Mouse (Mus musculus): Measurements from ENCODE around the gene Gm49425. TPM values are rescaled to one million over a fixed set of nuclear protein-coding genes. Genes with fewer than 3 reads are reported as not detected.

The Gm49425 gene
- total and polyA plus RNA-seq, 3 experiments: not detected

- no peak for DNase-seq (ENCODE audit: low spot score)
- no peak for ATAC-seq (ENCODE audit: extremely low read depth, insufficient number of reproducible peaks, low FRiP score, poor library complexity, severe bottlenecking)
- no peak overlapping the region for H3K4me3 ChIP-seq (ENCODE audit: low read depth, low read length)
- no peaks in the 10 kb centered on the region; the same call in 1 of the 2 replicates for H3K27me3 ChIP-seq (ENCODE audit: insufficient read depth, low read length)
- no peaks in the 10 kb centered on the region for H3K36me3 ChIP-seq (replicated peaks)
- H3K4me1 ChIP-seq (ENCODE audit: insufficient read depth, low read depth, low read length): no peaks in the 10 kb centered on the region
- H3K9me3 ChIP-seq (replicated peaks): peaks cover 21% of the 10 kb centered on the region
- TF ChIP-seq GATA1 (IDR thresholded peaks at IDR 0.05; ENCODE audit: borderline replicate concordance, low read length) (no peak), GATA2 (IDR thresholded peaks at IDR 0.05; ENCODE audit: borderline replicate concordance, low read depth, low read length) (no peak), POLR2AphosphoS5 (IDR thresholded peaks at IDR 0.05; ENCODE audit: insufficient replicate concordance, low read depth, low read length) (no peak), CTCF (IDR thresholded peaks at IDR 0.05; ENCODE audit: low read depth, low read length) (no peak), TAL1 (conservative IDR thresholded peaks at IDR 0.05; ENCODE audit: low read depth, low read length) (no peak)
These were observed 5.6 kb upstream of the Gm49425 start for GRCm38 (mm10) chr15:101522556-101523232.

GRCm38 (mm10) chr15:101519792-101520191 is 2.7 kb upstream of the Gm49425 start:
- peaks cover 11% of the 10 kb centered on the region for H3K9me3 ChIP-seq (replicated peaks)
- TF ChIP-seq GATA2 (IDR thresholded peaks at IDR 0.05; ENCODE audit: borderline replicate concordance, low read depth, low read length) (no peak), TAL1 (conservative IDR thresholded peaks at IDR 0.05; ENCODE audit: low read depth, low read length) (no peak), GATA1 (IDR thresholded peaks at IDR 0.05; ENCODE audit: borderline replicate concordance, low read length) (no peak), POLR2AphosphoS5 (IDR thresholded peaks at IDR 0.05; ENCODE audit: insufficient replicate concordance, low read depth, low read length) (no peak), CTCF (IDR thresholded peaks at IDR 0.05; ENCODE audit: low read depth, low read length) (no peak)
- no peaks in the 10 kb centered on the region for H3K36me3 ChIP-seq (replicated peaks)
- DNase-seq (ENCODE audit: low spot score) (no peak), ATAC-seq (ENCODE audit: extremely low read depth, insufficient number of reproducible peaks, low FRiP score, poor library complexity, severe bottlenecking) (no peak)
- no peak overlapping the region for H3K4me3 ChIP-seq (ENCODE audit: low read depth, low read length)
- no peaks in the 10 kb centered on the region for H3K27me3 ChIP-seq (ENCODE audit: insufficient read depth, low read length)
- H3K4me1 ChIP-seq (ENCODE audit: insufficient read depth, low read depth, low read length): no peaks in the 10 kb centered on the region

- DNase-seq (ENCODE audit: low spot score) (no peak), ATAC-seq (ENCODE audit: extremely low read depth, insufficient number of reproducible peaks, low FRiP score, poor library complexity, severe bottlenecking) (no peak)
- Histone ChIP-seq H3K36me3 (replicated peaks) (no peaks in the 10 kb centered on the region), H3K9me3 (replicated peaks) (peaks cover 28% of the 10 kb centered on the region), H3K4me3 (ENCODE audit: low read depth, low read length) (no peak overlapping the region), H3K27me3 (ENCODE audit: insufficient read depth, low read length) (no peaks in the 10 kb centered on the region), H3K4me1 (ENCODE audit: insufficient read depth, low read depth, low read length) (no peaks in the 10 kb centered on the region)
- no peak for TF ChIP-seq CTCF (IDR thresholded peaks at IDR 0.05; ENCODE audit: low read depth, low read length)
- no peak for TF ChIP-seq POLR2AphosphoS5 (IDR thresholded peaks at IDR 0.05; ENCODE audit: insufficient replicate concordance, low read depth, low read length)
- no peak for TF ChIP-seq TAL1 (conservative IDR thresholded peaks at IDR 0.05; ENCODE audit: low read depth, low read length)
- no peak for TF ChIP-seq GATA1 (IDR thresholded peaks at IDR 0.05; ENCODE audit: borderline replicate concordance, low read length)
- no peak for TF ChIP-seq GATA2 (IDR thresholded peaks at IDR 0.05; ENCODE audit: borderline replicate concordance, low read depth, low read length)
These were observed 8.8 kb downstream of the Gm49425 start for GRCm38 (mm10) chr15:101508247-101508646.

- H3K27me3 ChIP-seq (ENCODE audit: insufficient read depth, low read length): no peaks in the 10 kb centered on the region
- no peak for DNase-seq (ENCODE audit: low spot score)
These were observed 9.9 kb downstream of the Gm49425 start for GRCm38 (mm10) chr15:101506896-101507758.

DNA sequence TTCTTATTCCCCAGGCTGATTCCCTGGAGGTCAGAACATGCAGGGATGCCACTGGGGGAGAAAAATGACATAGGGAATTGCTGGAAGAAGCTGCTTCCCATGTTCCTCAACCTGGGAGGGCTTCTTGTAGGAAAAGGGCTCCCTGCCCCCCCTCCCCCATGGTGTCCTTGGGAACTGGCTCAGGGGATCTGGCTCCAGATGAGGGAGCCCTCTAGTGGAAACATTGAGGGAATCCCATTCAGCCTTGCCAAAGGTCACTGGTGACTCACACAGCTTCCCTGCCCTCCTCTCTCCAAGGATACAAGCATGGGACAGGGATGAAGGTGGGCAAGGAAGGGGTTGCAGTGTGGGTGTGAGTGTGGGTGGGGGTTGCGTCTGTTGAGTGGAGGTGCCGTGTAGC is 19.9 kb downstream of the Gm49425 start:
- ATAC-seq (ENCODE audit: extremely low read depth, insufficient number of reproducible peaks, low FRiP score, poor library complexity, severe bottlenecking) (no peak), DNase-seq (ENCODE audit: low spot score) (no peak)
- Histone ChIP-seq H3K27me3 (ENCODE audit: insufficient read depth, low read length) (no peaks in the 10 kb centered on the region), H3K4me3 (ENCODE audit: low read depth, low read length) (no peak overlapping the region), H3K9me3 (replicated peaks) (peaks cover 51% of the 10 kb centered on the region), H3K4me1 (ENCODE audit: insufficient read depth, low read depth, low read length) (no peaks in the 10 kb centered on the region), H3K36me3 (replicated peaks) (no peaks in the 10 kb centered on the region)
- TF ChIP-seq POLR2AphosphoS5 (IDR thresholded peaks at IDR 0.05; ENCODE audit: insufficient replicate concordance, low read depth, low read length): no peak
- no peak for TF ChIP-seq CTCF (IDR thresholded peaks at IDR 0.05; ENCODE audit: low read depth, low read length)
- no peak for TF ChIP-seq GATA2 (IDR thresholded peaks at IDR 0.05; ENCODE audit: borderline replicate concordance, low read depth, low read length)
- no peak for TF ChIP-seq GATA1 (IDR thresholded peaks at IDR 0.05; ENCODE audit: borderline replicate concordance, low read length)
- TF ChIP-seq TAL1 (conservative IDR thresholded peaks at IDR 0.05; ENCODE audit: low read depth, low read length): no peak

More at GRCm38 (mm10) chr15:101506896-101507758, 9.9 kb downstream of the Gm49425 start:
- TF ChIP-seq POLR2AphosphoS5 (IDR thresholded peaks at IDR 0.05; ENCODE audit: insufficient replicate concordance, low read depth, low read length) (no peak), GATA1 (IDR thresholded peaks at IDR 0.05; ENCODE audit: borderline replicate concordance, low read length) (no peak), CTCF (IDR thresholded peaks at IDR 0.05; ENCODE audit: low read depth, low read length) (no peak), GATA2 (IDR thresholded peaks at IDR 0.05; ENCODE audit: borderline replicate concordance, low read depth, low read length) (no peak), TAL1 (conservative IDR thresholded peaks at IDR 0.05; ENCODE audit: low read depth, low read length) (no peak)
- H3K4me3 ChIP-seq (ENCODE audit: low read depth, low read length): no peak overlapping the region
- no peaks in the 10 kb centered on the region for H3K4me1 ChIP-seq (ENCODE audit: insufficient read depth, low read depth, low read length)
- no peaks in the 10 kb centered on the region for H3K36me3 ChIP-seq (replicated peaks)
- H3K9me3 ChIP-seq (replicated peaks): peaks cover 29% of the 10 kb centered on the region
- no peak for ATAC-seq (ENCODE audit: extremely low read depth, insufficient number of reproducible peaks, low FRiP score, poor library complexity, severe bottlenecking)

DNA sequence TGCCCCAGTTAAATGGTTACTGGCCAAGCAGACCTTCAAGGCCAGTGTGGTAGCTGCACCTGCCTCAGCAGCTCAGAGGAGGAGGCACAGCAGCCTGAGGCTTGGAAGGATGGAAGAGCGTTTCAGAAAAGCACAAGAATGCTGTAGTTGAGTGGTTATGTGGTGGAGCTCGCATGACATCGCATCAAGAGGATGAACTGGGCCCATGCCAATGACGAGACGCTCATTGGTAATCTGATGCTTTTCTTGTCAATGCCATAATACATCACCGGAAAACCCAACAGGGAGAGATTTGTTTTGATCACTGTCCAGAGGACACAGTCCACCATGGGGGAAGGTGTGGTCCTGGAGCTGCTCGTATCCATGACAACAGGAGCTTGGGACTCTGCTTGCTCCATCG is 21.8 kb downstream of the Gm49425 start:
- Histone ChIP-seq H3K4me3 (ENCODE audit: low read depth, low read length) (no peak overlapping the region), H3K4me1 (ENCODE audit: insufficient read depth, low read depth, low read length) (no peaks in the 10 kb centered on the region), H3K36me3 (replicated peaks) (no peaks in the 10 kb centered on the region), H3K9me3 (replicated peaks) (peaks cover 53% of the 10 kb centered on the region), H3K27me3 (ENCODE audit: insufficient read depth, low read length) (no peaks in the 10 kb centered on the region)
- TF ChIP-seq GATA2 (IDR thresholded peaks at IDR 0.05; ENCODE audit: borderline replicate concordance, low read depth, low read length) (no peak), TAL1 (conservative IDR thresholded peaks at IDR 0.05; ENCODE audit: low read depth, low read length) (no peak), GATA1 (IDR thresholded peaks at IDR 0.05; ENCODE audit: borderline replicate concordance, low read length) (no peak), CTCF (IDR thresholded peaks at IDR 0.05; ENCODE audit: low read depth, low read length) (no peak), POLR2AphosphoS5 (IDR thresholded peaks at IDR 0.05; ENCODE audit: insufficient replicate concordance, low read depth, low read length) (no peak)
- DNase-seq (ENCODE audit: low spot score) (no peak), ATAC-seq (ENCODE audit: extremely low read depth, insufficient number of reproducible peaks, low FRiP score, poor library complexity, severe bottlenecking) (no peak)
